Mouse (Mus musculus) myocyte (in vitro differentiated cells): ENCODE measurements around the gene Arl6ip4.

ENCODE experiments used
- POLR2A ChIP-seq: IDR thresholded peaks from one replicate; pipeline ENCODE4 v1.6.1; 2011; ENCODE audit warnings: low read depth, mild to moderate bottlenecking, control low read depth, moderate library complexity; ENCODE audit not compliant: insufficient read length
- TCF12 ChIP-seq: IDR thresholded peaks from one replicate; pipeline ENCODE4 v1.6.1; 2011; ENCODE audit warnings: mild to moderate bottlenecking, control low read depth; ENCODE audit not compliant: poor library complexity, insufficient read depth, severe bottlenecking
- TCF3 ChIP-seq: IDR thresholded peaks from one replicate; pipeline ENCODE4 v1.6.1; 2011; ENCODE audit warnings: low read depth, control low read depth; ENCODE audit not compliant: insufficient read length
- USF1 ChIP-seq: IDR thresholded peaks from one replicate; pipeline ENCODE4 v1.6.1; 2011; ENCODE audit warnings: low read depth, mild to moderate bottlenecking, control low read depth, moderate library complexity

GRCm38 (mm10) chr5:124155943-124156342 lies 40.1 kb downstream of the Arl6ip4 start:
- TF ChIP-seq POLR2A (no peak), TCF3 (no peak), USF1 (no peak), TCF12 (no peak)
